Comparison of ENCODE assay signal across 10 mouse cellular contexts in the genomic region with DNA sequence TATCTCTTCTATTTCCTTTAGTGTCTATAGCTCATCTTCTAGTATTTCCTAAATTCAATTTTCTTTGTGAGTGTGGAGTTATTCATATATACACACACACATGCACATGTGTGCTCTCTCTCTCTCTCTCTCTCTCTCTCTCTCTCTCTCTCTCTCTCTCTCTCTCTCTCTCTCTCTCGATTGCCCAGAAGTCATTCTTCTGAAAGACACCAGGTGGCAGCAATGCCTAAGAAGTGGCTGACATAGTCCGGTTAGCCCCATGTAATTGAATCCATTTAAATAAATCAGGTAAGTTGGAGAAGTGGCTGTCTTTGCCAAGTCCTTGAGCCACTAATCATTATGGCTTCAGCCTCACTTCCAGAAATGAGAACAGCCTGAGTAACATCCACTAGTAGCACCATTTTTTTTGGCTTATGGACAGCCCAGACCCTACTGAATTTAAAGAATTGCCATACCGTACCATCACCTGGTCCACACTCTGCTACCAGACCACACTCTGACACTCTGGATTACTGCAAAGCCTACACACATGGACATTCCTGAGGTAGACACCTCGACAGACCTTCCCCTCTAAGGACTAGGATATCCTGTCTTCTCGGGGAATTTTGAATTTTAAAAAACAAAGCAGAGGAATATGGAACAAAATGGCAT. TPM values are rescaled to one million over a fixed set of nuclear protein-coding genes. Genes with fewer than 3 reads are reported as not detected.
DNase-seq lines count a peak whose midpoint lies in the region; ATAC-seq and TF ChIP-seq lines count a peak whose summit lies in the region.
"Had no signal": no experiment of that assay in that cellular context is flagged by ENCODE, and none has a peak within 500 bp of the region (broad histone marks: within the 10 kb centered on the region; RNA-seq: fewer than 3 reads in every experiment).

No protein-coding gene starts in this region.

- H3K4me1 ChIP-seq in forebrain, embryonic 13.5 days, result no peaks in the 10 kb centered on the region
- H3K4me1 ChIP-seq in limb, embryonic 12.5 days (replicated peaks), result no peaks in the 10 kb centered on the region
- no peaks in the 10 kb centered on the region for H3K4me1 ChIP-seq in thymus, adult 2 months (replicated peaks; ENCODE audit: control insufficient read depth, insufficient read depth, low read length)
- H3K4me1 ChIP-seq: embryonic facial prominence, embryonic 13.5 days; megakaryocyte, embryonic 14.5 days had no signal

- no peaks in the 10 kb centered on the region for H3K9me3 ChIP-seq in forebrain, embryonic 13.5 days (replicated peaks)
- no peaks in the 10 kb centered on the region for H3K9me3 ChIP-seq in limb, embryonic 12.5 days
- H3K9me3 ChIP-seq: embryonic facial prominence, embryonic 13.5 days; megakaryocyte, embryonic 14.5 days had no signal

- TF ChIP-seq POLR2A in thymus, adult 2 months (IDR thresholded peaks at IDR 0.05; ENCODE audit: control insufficient read depth, extremely low read depth, insufficient read depth, low read length, poor library complexity), result no peak

- H3K4me3 ChIP-seq in forebrain, embryonic 13.5 days, result no peak overlapping the region
- H3K4me3 ChIP-seq in limb, embryonic 12.5 days (replicated peaks), result no peak overlapping the region
- no peak overlapping the region for H3K4me3 ChIP-seq in thymus, adult 2 months (ENCODE audit: control insufficient read depth, insufficient read depth, low read length)
- H3K4me3 ChIP-seq: embryonic facial prominence, embryonic 13.5 days; megakaryocyte, embryonic 14.5 days had no signal

- WGBS in forebrain, embryonic 13.5 days, result 38% methylated on average over 5 of the region's 5 CpGs
- WGBS in limb, embryonic 12.5 days, result 42% methylated on average over 5 of the region's 5 CpGs
- 37% methylated on average over 5 of the region's 5 CpGs for WGBS in thymus, adult 2 months

- H3K27me3 ChIP-seq in forebrain, embryonic 13.5 days, result no peaks in the 10 kb centered on the region
- no peaks in the 10 kb centered on the region for H3K27me3 ChIP-seq in limb, embryonic 12.5 days
- no peaks in the 10 kb centered on the region for H3K27me3 ChIP-seq in thymus, adult 2 months (ENCODE audit: control insufficient read depth, insufficient read depth, low read length)
- H3K27me3 ChIP-seq: embryonic facial prominence, embryonic 13.5 days; megakaryocyte, embryonic 14.5 days had no signal

- no peaks in the 10 kb centered on the region for H3K36me3 ChIP-seq in forebrain, embryonic 13.5 days (ENCODE audit: poor library complexity, severe bottlenecking)
- no peaks in the 10 kb centered on the region for H3K36me3 ChIP-seq in limb, embryonic 12.5 days
- no peaks in the 10 kb centered on the region for H3K36me3 ChIP-seq in thymus, adult 2 months (ENCODE audit: control insufficient read depth, insufficient read depth, low read length)
- H3K36me3 ChIP-seq: embryonic facial prominence, embryonic 13.5 days had no signal

- TF ChIP-seq CTCF in thymus, adult 2 months (IDR thresholded peaks at IDR 0.05; ENCODE audit: borderline replicate concordance, control insufficient read depth, extremely low read depth, insufficient read depth, low read length, poor library complexity), result no peak

- no peak overlapping the region for H3K4me2 ChIP-seq in forebrain, embryonic 13.5 days
- H3K4me2 ChIP-seq in limb, embryonic 12.5 days, result no peak overlapping the region
- H3K4me2 ChIP-seq: embryonic facial prominence, embryonic 13.5 days had no signal

- peak; percentile 2 for DNase-seq in thymus, postnatal 14 days
- no peak for DNase-seq in thymus, postnatal 36 days
- peak; percentile 9 for DNase-seq in c-Kit-positive CD71-positive TER-119-negative erythroid progenitor cells, embryonic 14.5 days (ENCODE audit: low read depth)
- peak; percentile 21 for DNase-seq in kidney, adult 11 months
- DNase-seq in retina, embryonic 14.5 days (ENCODE audit: low spot score), result peak; percentile 85
- no peak for DNase-seq in thymus, adult 2 months

- no peak overlapping the region for H3K9ac ChIP-seq in forebrain, embryonic 13.5 days
- no peak overlapping the region for H3K9ac ChIP-seq in limb, embryonic 12.5 days (replicated peaks)
- H3K9ac ChIP-seq: embryonic facial prominence, embryonic 13.5 days had no signal

- H3K27ac ChIP-seq in forebrain, embryonic 13.5 days, result no peak overlapping the region
- no peak overlapping the region for H3K27ac ChIP-seq in limb, embryonic 12.5 days
- H3K27ac ChIP-seq in thymus, adult 2 months (ENCODE audit: control insufficient read depth, insufficient read depth, low read length), result no peak overlapping the region
- H3K27ac ChIP-seq: embryonic facial prominence, embryonic 13.5 days had no signal

- ATAC-seq in forebrain, embryonic 13.5 days, result peak; percentile 82
- ATAC-seq in limb, embryonic 12.5 days (ENCODE audit: insufficient number of reproducible peaks, insufficient read depth, low FRiP score, low TSS enrichment, low read depth), result peak; percentile 68; the same call in 1 of the 2 replicates

RNA-seq across cellular contexts. Expression of a gene that starts 49.5 kb away (rescaled TPM):
- polyA plus RNA-seq in forebrain, embryonic 13.5 days (2015; fragmentation: Nextera tagmentation; extraction: Ambion mirVana), result 4.1 and 5.1 TPM in 2 replicates
- polyA plus RNA-seq in limb, embryonic 12.5 days (2016; fragmentation: Nextera tagmentation; extraction: Ambion mirVana), result 0.56 TPM in 1 of 2 replicates, not detected in the other
- polyA plus RNA-seq in thymus, adult 2 months (2012; rRNA removed), result 0.06 and 0.08 TPM in 2 replicates

Comparison
In these comparisons a context has a peak if more than half of its experiments do, and no peak if none do; other contexts are left out.
1. DNase-seq: peak in thymus, postnatal 14 days (single experiment), c-Kit-positive CD71-positive TER-119-negative erythroid progenitor cells, embryonic 14.5 days (single experiment), kidney, adult 11 months (single experiment) and retina, embryonic 14.5 days (single experiment); none in thymus, postnatal 36 days (0 of 2) and thymus, adult 2 months (single experiment).